Mouse (Mus musculus) E14TG2a.4 (cell line): ENCODE data around the gene Ddx41.
"Not testable (repeated sequence)": the region's sequence is repeated elsewhere in the genome, so short reads cannot be mapped to it uniquely, and the experiment has no call there.

Experiments
- H3K27me3 ChIP-seq: 2 replicates; pipeline ENCODE4 v1.6.1; 2014; ENCODE audit warnings: low read length, control low read depth; ENCODE audit not compliant: insufficient read depth
- H3K36me3 ChIP-seq: 2 replicates; pipeline ENCODE4 v1.6.1; 2014; ENCODE audit warnings: low read length, control low read depth; ENCODE audit not compliant: insufficient read depth
- H3K4me1 ChIP-seq: replicated peaks from 2 replicates; pipeline ENCODE4 v1.6.1; 2014; ENCODE audit warnings: low read depth, low read length, control low read depth
- H3K4me3 ChIP-seq: replicated peaks from 2 replicates; pipeline ENCODE4 v1.5.1; 2014; ENCODE audit warnings: mild to moderate bottlenecking, low read length
- H3K9me3 ChIP-seq: 2 replicates; pipeline ENCODE4 v1.6.1; 2014; ENCODE audit warnings: low read length, control low read depth
- CTCF ChIP-seq: conservative IDR thresholded peaks from 2 replicates; pipeline ENCODE4 v1.5.1; 2014; ENCODE audit warnings: low read length
- NANOG ChIP-seq: IDR thresholded peaks from 2 replicates; pipeline ENCODE4 v1.6.1; 2014; ENCODE audit warnings: borderline replicate concordance, low read length, mixed read lengths
- POU5F1 ChIP-seq: IDR thresholded peaks from 2 replicates; pipeline ENCODE4 v1.6.1; 2014; ENCODE audit warnings: low read length, borderline replicate concordance

Gene Ddx41

DNA sequence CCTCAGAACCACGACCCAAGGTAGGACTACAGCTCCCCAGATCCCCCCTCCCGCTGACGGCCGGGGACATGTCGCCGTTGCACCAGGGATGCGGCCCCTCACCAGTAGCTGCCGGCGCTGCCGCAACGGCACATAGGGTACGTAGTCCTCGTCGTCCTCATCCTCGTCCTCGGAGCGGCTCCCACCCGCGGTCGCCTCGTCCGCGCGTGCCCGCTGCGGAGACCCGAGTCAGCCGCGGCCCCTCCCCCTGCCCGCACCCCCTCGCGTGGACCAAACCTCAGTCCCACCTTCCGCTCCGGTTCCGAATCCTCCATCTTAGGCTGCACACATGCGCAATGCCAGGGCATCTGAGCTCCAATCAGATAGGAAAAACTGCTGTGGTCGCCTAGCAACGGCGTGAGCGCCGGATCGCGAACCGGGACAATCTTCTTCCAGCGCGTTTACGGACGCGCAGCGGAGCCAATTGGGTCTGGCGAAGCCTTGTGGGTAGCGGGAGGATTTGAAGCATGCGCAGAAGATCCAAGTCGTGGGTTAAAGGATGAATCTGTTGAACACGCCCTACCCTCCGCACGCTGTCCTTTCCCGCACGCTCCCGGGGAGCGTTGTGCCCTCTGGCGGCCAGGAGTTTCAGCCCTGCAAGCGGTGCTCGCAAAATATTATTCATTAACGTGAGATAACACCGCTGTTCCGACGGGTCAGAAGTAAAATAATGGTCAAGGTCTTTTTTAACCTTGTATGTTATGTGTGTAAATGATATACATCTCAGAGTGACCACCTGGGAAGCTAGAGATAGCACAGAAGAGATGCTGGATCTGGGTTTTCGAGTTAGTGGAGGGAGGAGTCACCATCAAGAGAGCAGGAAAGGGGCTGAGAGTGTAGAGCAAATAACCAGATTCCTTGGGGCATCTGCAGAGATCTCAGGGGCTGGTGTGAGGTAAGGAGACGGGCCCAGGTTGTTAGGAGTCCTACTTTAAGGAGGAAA, at the start of gene Ddx41:
Ddx41 (minus strand) TSS at position 465 of the 982 bp plus-strand sequence.
- H3K4me1 ChIP-seq, result peaks cover 27% of the 10 kb centered on the region
- TF ChIP-seq CTCF (peak; percentile 84), NANOG (no peak)
- H3K36me3 ChIP-seq, result peaks cover 83% of the 10 kb centered on the region
- peak within 1 kb of the TSS; percentile 100 for H3K4me3 ChIP-seq
- no peaks in the 10 kb centered on the region for H3K9me3 ChIP-seq
- no peaks in the 10 kb centered on the region for H3K27me3 ChIP-seq

DNA sequence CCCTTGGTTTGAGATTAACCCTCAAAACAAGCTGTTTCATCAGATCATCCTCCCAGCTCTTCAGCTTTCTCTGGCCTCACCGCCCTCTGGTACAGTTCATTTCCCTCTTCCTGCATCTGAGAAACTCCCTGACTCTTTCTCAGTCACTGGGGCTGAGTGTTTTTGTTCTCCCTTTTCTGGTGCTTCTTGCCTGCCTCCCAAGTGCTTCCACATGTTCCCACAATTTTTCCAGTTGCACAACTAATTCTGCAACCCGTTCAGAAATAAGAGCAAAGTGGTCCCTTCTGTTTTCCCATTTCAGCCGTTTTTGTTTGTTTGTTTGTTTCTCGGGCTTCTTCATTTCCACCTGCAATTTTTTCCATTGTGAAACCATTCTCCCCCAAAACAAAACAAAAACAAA, 41.6 kb upstream of the Ddx41 start:
- H3K4me3 ChIP-seq, result no peak overlapping the region
- TF ChIP-seq POU5F1 (no peak), NANOG (no peak), CTCF (no peak)
- no peaks in the 10 kb centered on the region for H3K36me3 ChIP-seq
- no peaks in the 10 kb centered on the region for H3K27me3 ChIP-seq
- H3K4me1 ChIP-seq, result 0 out of 2 replicates have a peak, but pooled peaks cover 3% of the 10 kb centered on the region
- H3K9me3 ChIP-seq, result peaks cover 28% of the 10 kb centered on the region

DNA sequence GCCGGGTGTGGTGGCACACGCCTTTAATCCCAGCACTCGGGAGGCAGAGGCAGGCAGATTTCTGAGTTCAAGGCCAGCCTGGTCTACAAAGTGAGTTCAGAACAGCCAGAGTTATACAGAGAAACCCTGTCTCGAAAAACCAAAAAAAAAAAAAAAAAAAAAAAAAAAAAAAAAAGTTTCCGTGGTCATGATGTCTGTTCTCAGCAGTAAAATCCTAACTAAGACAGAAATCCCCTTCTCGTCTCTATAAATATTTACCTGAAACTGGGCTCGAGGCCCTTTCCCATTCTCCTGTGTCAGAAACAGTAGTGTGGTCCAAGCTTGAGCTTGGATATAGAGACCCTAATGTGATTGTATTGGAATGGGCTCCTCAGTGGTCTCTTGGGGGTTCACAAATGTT, 40.4 kb upstream of the Ddx41 start:
- not testable (repeated sequence) for H3K36me3 ChIP-seq, H3K4me3 ChIP-seq, H3K4me1 ChIP-seq, H3K27me3 ChIP-seq
- peaks cover 28% of the 10 kb centered on the region for H3K9me3 ChIP-seq

DNA sequence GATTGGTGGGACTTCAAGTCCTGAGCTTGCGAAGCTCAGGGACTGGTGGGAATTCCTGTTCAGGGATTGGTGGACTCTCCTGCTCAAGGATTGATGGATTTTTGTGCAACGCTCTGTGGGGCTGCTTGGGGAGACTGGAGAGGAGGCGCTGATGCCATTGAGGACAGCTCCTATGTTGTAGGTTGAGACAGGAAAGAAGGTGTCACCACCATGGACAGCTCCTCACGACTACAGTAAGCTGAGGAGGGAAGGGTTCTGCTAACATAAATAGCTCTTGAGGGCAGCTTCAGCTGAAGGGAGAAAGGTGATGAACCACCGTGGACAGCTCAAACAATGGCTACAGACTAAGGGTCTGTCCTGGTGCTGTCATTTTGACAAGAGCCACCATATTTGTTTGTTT, 39.5 kb upstream of the Ddx41 start:
- no peaks in the 10 kb centered on the region for H3K27me3 ChIP-seq

DNA sequence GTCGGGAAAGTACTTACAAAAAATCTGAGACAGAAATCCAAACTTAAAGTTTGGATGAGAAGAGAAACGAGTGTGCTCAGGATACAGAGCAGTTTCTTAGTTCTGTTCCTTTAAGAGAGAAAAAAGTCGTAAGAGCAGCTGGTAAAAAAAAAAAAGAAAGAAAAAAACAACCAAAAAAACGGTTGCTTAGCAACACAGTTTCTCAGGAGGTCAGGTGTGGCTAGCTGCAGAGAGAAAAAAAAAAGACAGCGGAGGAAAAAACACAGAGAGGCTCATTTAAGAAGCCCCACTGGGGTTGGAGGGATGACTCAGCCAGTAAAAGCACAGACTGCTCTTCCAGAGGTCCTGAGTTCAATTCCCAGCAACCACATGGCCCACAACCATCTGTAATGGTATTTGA, 37.9 kb upstream of the Ddx41 start:
- Histone ChIP-seq H3K4me3 (no peak overlapping the region), H3K4me1 (peaks cover 22% of the 10 kb centered on the region), H3K9me3 (peaks cover 28% of the 10 kb centered on the region), H3K27me3 (no peaks in the 10 kb centered on the region), H3K36me3 (peaks cover 1% of the 10 kb centered on the region; the same call in 1 of the 2 replicates)
- TF ChIP-seq NANOG (no peak), CTCF (no peak), POU5F1 (no peak)

More for the DNA sequence above, 39.5 kb upstream of the Ddx41 start:
- Histone ChIP-seq H3K4me1 (peaks cover 14% of the 10 kb centered on the region), H3K36me3 (no peaks in the 10 kb centered on the region), H3K9me3 (peaks cover 28% of the 10 kb centered on the region), H3K4me3 (no peak overlapping the region)
- TF ChIP-seq POU5F1 (no peak), NANOG (no peak), CTCF (no peak)

DNA sequence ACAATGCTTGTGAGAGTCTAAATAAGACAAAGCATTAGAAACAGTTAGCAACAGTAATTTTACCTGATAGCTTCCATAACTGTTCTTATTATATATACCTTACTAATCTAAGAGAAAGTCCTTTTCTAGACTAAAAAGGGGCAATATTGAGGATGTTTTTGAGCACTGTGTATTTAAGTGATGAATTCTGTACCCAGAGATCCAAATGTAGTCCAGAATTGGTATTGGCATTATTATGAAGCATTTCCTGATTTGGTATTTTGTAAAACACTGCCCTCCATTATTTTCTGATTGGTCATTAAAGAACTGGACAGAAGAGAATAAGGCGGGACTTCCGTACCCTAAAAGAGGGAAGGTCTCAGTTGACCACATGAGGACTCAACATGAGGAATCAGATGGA, 37.0 kb upstream of the Ddx41 start, which contains the start of gene Tmed9:
Tmed9 (plus strand) TSS at position 301 of the 400 bp plus-strand sequence.
- Histone ChIP-seq H3K4me3 (no peak within 1 kb of the TSS), H3K36me3 (peaks cover 9% of the 10 kb centered on the region), H3K9me3 (peaks cover 26% of the 10 kb centered on the region), H3K4me1 (peaks cover 29% of the 10 kb centered on the region), H3K27me3 (no peaks in the 10 kb centered on the region)
- TF ChIP-seq POU5F1, result no peak
- TF ChIP-seq CTCF, result no peak
- TF ChIP-seq NANOG, result no peak

DNA sequence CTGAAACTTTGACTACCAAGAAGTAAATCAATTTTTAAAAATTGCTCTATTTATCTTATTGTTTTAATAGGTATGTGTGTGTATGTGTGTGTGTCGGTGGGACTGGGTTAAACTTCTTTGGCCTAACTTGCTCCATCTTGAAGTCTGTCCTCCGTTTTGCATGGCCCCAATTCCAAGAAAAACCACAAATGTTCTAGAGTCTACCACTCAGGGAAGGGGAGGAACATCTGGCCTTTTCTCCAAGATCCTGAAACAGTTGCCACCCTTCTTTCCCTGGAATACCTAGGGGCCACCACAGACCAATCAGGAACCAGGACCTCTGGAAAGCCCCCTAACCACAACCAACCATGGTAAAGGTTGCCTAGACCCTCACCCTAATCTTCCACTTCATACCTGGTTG, 35.5 kb upstream of the Ddx41 start:
- H3K4me3 ChIP-seq, result peak overlapping the region; percentile 97
- H3K36me3 ChIP-seq, result peaks cover 23% of the 10 kb centered on the region
- H3K27me3 ChIP-seq, result no peaks in the 10 kb centered on the region
- H3K4me1 ChIP-seq, result peaks cover 36% of the 10 kb centered on the region
- TF ChIP-seq NANOG (no peak), POU5F1 (no peak), CTCF (no peak)
- H3K9me3 ChIP-seq, result peaks cover 12% of the 10 kb centered on the region

DNA sequence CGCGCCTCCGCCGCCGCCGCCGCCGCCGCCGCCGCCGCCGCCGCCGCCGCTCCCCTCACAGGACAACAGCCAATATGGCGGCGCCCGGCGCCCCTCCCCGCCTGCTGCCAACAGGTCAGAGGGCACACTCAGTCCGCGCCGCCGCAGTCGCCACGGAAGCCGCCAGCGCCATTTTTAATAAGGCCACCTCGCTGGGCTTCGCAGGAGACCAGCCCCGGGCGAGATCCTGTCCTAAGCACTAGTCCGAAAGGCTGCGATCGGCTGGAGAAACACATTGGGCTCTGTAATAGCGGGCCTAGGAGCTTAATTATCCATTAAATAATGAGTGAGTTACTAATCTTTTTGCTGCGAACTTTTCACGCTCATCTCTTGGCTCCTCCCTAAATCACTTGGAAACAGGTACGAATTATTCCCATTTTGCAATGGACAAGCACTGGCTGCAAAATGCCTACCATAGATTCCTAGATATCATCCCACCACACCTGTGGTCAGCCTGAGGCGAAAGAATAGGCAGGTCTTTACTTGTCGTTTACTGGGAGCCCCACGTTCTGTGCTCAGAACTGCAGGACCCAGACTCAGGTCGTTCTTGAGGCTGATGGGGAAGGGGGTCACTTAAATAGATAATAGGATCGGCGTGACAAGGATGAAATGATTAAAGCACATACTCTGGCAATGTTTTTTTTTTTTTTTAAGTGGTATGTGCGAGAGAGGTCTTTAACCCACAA, 34.7 kb upstream of the Ddx41 start, which contains the start of gene Fam193b:
Fam193b (minus strand) TSS at position 94 of the 725 bp plus-strand sequence.
- peaks cover 30% of the 10 kb centered on the region for H3K36me3 ChIP-seq
- peaks cover 36% of the 10 kb centered on the region for H3K4me1 ChIP-seq
- peaks cover 11% of the 10 kb centered on the region for H3K9me3 ChIP-seq
- no peaks in the 10 kb centered on the region for H3K27me3 ChIP-seq
- TF ChIP-seq POU5F1, result no peak
- H3K4me3 ChIP-seq, result peak within 1 kb of the TSS; percentile 97
